24 mouse cellular contexts compared by ENCODE assay signal in genomic region chr13:28820868-28821533, GRCm38 (mm10).
DNase-seq lines count a peak whose midpoint lies in the region; ATAC-seq lines count a peak whose summit lies in the region.
"Had no signal": no experiment of that assay in that cellular context is flagged by ENCODE, and none has a peak within 500 bp of the region (broad histone marks: within the 10 kb centered on the region; RNA-seq: fewer than 3 reads in every experiment).

No protein-coding gene starts in this region.

- no peaks in the 10 kb centered on the region for H3K9me3 ChIP-seq in forebrain, embryonic 13.5 days (replicated peaks)
- H3K9me3 ChIP-seq in forebrain, embryonic 12.5 days = no peaks in the 10 kb centered on the region
- H3K9me3 ChIP-seq in midbrain, embryonic 10.5 days (replicated peaks) = no peaks in the 10 kb centered on the region
- no peaks in the 10 kb centered on the region for H3K9me3 ChIP-seq in midbrain, embryonic 15.5 days
- H3K9me3 ChIP-seq: heart, embryonic 10.5 days; heart, embryonic 13.5 days; hindbrain, embryonic 13.5 days; intestine, embryonic 15.5 days had no signal

- H3K36me3 ChIP-seq in forebrain, embryonic 13.5 days (ENCODE audit: poor library complexity, severe bottlenecking) = no peaks in the 10 kb centered on the region; the same call in 1 of the 2 replicates
- no peaks in the 10 kb centered on the region for H3K36me3 ChIP-seq in forebrain, embryonic 12.5 days (replicated peaks)
- peaks cover 9% of the 10 kb centered on the region; the same call in 1 of the 2 replicates for H3K36me3 ChIP-seq in midbrain, embryonic 10.5 days
- H3K36me3 ChIP-seq in midbrain, embryonic 15.5 days (replicated peaks) = no peaks in the 10 kb centered on the region
- H3K36me3 ChIP-seq: heart, embryonic 10.5 days; heart, embryonic 13.5 days; hindbrain, embryonic 13.5 days; intestine, embryonic 15.5 days had no signal

- DNase-seq in frontal cortex, adult 2 months (ENCODE audit: extremely low spot score in 1 of 2, low spot score in 1 of 2) = no peak
- no peak for DNase-seq in midbrain, embryonic 10.5 days (ENCODE audit: low spot score)
- no peak for DNase-seq in layer of hippocampus, adult 18-20 months (ENCODE audit: low spot score in 2 of 2)
- DNase-seq: adrenal gland, adult 8-10 months; adrenal gland, postnatal 25 days; cerebellum, adult 18-20 months; cerebellum, adult 9-10 months; cerebellum, postnatal 14 days; gastrocnemius, adult 2 months; gastrocnemius, postnatal 14 days; heart, adult 18-20 months; heart, postnatal 14 days; heart, postnatal 4 days; kidney, adult 11 months had no signal

- no peak overlapping the region for H3K9ac ChIP-seq in forebrain, embryonic 13.5 days
- no peak overlapping the region for H3K9ac ChIP-seq in forebrain, embryonic 12.5 days
- no peak overlapping the region for H3K9ac ChIP-seq in midbrain, embryonic 15.5 days
- H3K9ac ChIP-seq: heart, embryonic 13.5 days; hindbrain, embryonic 13.5 days; intestine, embryonic 15.5 days had no signal

- no peak for ATAC-seq in forebrain, embryonic 13.5 days
- no peak for ATAC-seq in forebrain, embryonic 12.5 days (ENCODE audit: low FRiP score)
- ATAC-seq in frontal cortex, adult (ENCODE audit: low TSS enrichment) = peak; percentile 65
- ATAC-seq in midbrain, embryonic 15.5 days (replicated peaks) = no peak
- ATAC-seq: activated CD4-positive, CD25-positive, alpha-beta regulatory T cell, adult 4 months; hindbrain, embryonic 16.5 days; intestine, embryonic 15.5 days had no signal

- H3K27me3 ChIP-seq in forebrain, embryonic 13.5 days = no peaks in the 10 kb centered on the region
- H3K27me3 ChIP-seq in forebrain, embryonic 12.5 days = no peaks in the 10 kb centered on the region
- no peaks in the 10 kb centered on the region for H3K27me3 ChIP-seq in midbrain, embryonic 10.5 days (ENCODE audit: low read depth, poor library complexity, severe bottlenecking)
- no peaks in the 10 kb centered on the region for H3K27me3 ChIP-seq in midbrain, embryonic 15.5 days (replicated peaks)
- H3K27me3 ChIP-seq: heart, embryonic 13.5 days; hindbrain, embryonic 13.5 days; intestine, embryonic 15.5 days had no signal

- WGBS in forebrain, embryonic 13.5 days = 86% methylated on average over 15 of the region's 15 CpGs
- 89% methylated on average over 15 of the region's 15 CpGs for WGBS in forebrain, embryonic 12.5 days
- 93% methylated on average over 15 of the region's 15 CpGs for WGBS in midbrain, embryonic 10.5 days
- WGBS in midbrain, embryonic 15.5 days = 82% methylated on average over 15 of the region's 15 CpGs

- no peak overlapping the region for H3K4me3 ChIP-seq in forebrain, embryonic 13.5 days
- H3K4me3 ChIP-seq in forebrain, embryonic 12.5 days (replicated peaks) = no peak overlapping the region
- H3K4me3 ChIP-seq in midbrain, embryonic 10.5 days = no peak overlapping the region
- no peak overlapping the region for H3K4me3 ChIP-seq in midbrain, embryonic 15.5 days
- H3K4me3 ChIP-seq: gastrocnemius, adult 2 months; heart, embryonic 10.5 days; heart, embryonic 13.5 days; hindbrain, embryonic 13.5 days; intestine, embryonic 15.5 days had no signal

- no peak overlapping the region for H3K4me2 ChIP-seq in forebrain, embryonic 13.5 days
- no peak overlapping the region for H3K4me2 ChIP-seq in forebrain, embryonic 12.5 days
- no peak overlapping the region for H3K4me2 ChIP-seq in midbrain, embryonic 15.5 days
- H3K4me2 ChIP-seq: heart, embryonic 13.5 days; hindbrain, embryonic 13.5 days; intestine, embryonic 15.5 days had no signal

- H3K4me1 ChIP-seq in forebrain, embryonic 13.5 days = peaks cover 30% of the 10 kb centered on the region
- peaks cover 31% of the 10 kb centered on the region for H3K4me1 ChIP-seq in forebrain, embryonic 12.5 days
- peaks cover 24% of the 10 kb centered on the region for H3K4me1 ChIP-seq in midbrain, embryonic 10.5 days
- H3K4me1 ChIP-seq in midbrain, embryonic 15.5 days = peaks cover 9% of the 10 kb centered on the region
- H3K4me1 ChIP-seq: intestine, embryonic 15.5 days had no signal

- peak overlapping the region; percentile 41; the same call in 1 of the 2 replicates for H3K27ac ChIP-seq in forebrain, embryonic 13.5 days
- H3K27ac ChIP-seq in forebrain, embryonic 12.5 days = no peak overlapping the region
- H3K27ac ChIP-seq in midbrain, embryonic 10.5 days (replicated peaks) = peak overlapping the region; percentile 49; the same call in 1 of the 2 replicates
- no peak overlapping the region for H3K27ac ChIP-seq in midbrain, embryonic 15.5 days
- H3K27ac ChIP-seq: gastrocnemius, adult 2 months; heart, embryonic 10.5 days; heart, embryonic 13.5 days; hindbrain, embryonic 13.5 days; intestine, embryonic 15.5 days had no signal

Comparison
In these comparisons a context has a peak if more than half of its experiments do, and no peak if none do; other contexts are left out.
1. H3K27ac ChIP-seq: peak in forebrain, embryonic 13.5 days (single experiment) and midbrain, embryonic 10.5 days (single experiment); none in forebrain, embryonic 12.5 days (single experiment) and midbrain, embryonic 15.5 days (single experiment).